Mouse (Mus musculus) forebrain, embryonic 15.5 days (tissue): ENCODE measurements around the gene Limch1. TPM values are rescaled to one million over a fixed set of nuclear protein-coding genes. Genes with fewer than 3 reads are reported as not detected.

ENCODE experiments used
- ATAC-seq: fragments of 200-750 bp; cut with Nextera tagmentation; replicated peaks from 2 replicates; pipeline ENCODE4 v1.8.0; 2017; ENCODE audit warnings: mild to moderate bottlenecking, moderate TSS enrichment, moderate library complexity
- H3K27ac ChIP-seq: fragments of 300-500 bp; sonication (generic); replicated peaks from 2 replicates; pipeline ENCODE4 v1.5.1; 2015; ENCODE audit warnings: mild to moderate bottlenecking, inconsistent platforms
- H3K27me3 ChIP-seq: fragments of 300-500 bp; sonication (generic); 2 replicates; pipeline ENCODE4 v1.6.1; 2015; ENCODE audit warnings: inconsistent platforms
- H3K36me3 ChIP-seq: fragments of 300-500 bp; sonication (generic); 2 replicates; pipeline ENCODE4 v1.6.1; 2015; ENCODE audit warnings: mild to moderate bottlenecking, inconsistent platforms
- H3K4me1 ChIP-seq: fragments of 300-500 bp; sonication (generic); 2 replicates; pipeline ENCODE4 v1.6.1; 2015; ENCODE audit warnings: inconsistent platforms
- H3K4me2 ChIP-seq: fragments of 300-500 bp; sonication (generic); replicated peaks from 2 replicates; pipeline ENCODE4 v1.6.1; 2015; ENCODE audit warnings: mild to moderate bottlenecking, inconsistent platforms
- H3K4me3 ChIP-seq: fragments of 300-500 bp; sonication (generic); 2 replicates; pipeline ENCODE4 v1.5.1; 2015; ENCODE audit warnings: mild to moderate bottlenecking, inconsistent platforms
- H3K9ac ChIP-seq: fragments of 300-500 bp; sonication (generic); replicated peaks from 2 replicates; pipeline ENCODE4 v1.6.1; 2015; ENCODE audit warnings: mild to moderate bottlenecking, inconsistent platforms
- H3K9me3 ChIP-seq: fragments of 300-500 bp; sonication (generic); 2 replicates; pipeline ENCODE4 v1.6.1; 2016; ENCODE audit warnings: inconsistent platforms
- WGBS: fragments of 180-500 bp; shearing (Covaris S2); methylation state at CpG from one replicate; pipeline ENCODE4 v1.1.7; 2015; ENCODE audit warnings: mixed read lengths; 5-methylcytosine and 5-hydroxymethylcytosine counted together
- polyA plus RNA-seq: library from polyadenylated mRNA; unstranded; fragments of >200 nt; fragmentation: Nextera tagmentation; extraction: Ambion mirVana; gene quantifications from 2 replicates; pipeline ENCODE4 v1.2.1, GENCODE M21; 2015

Gene Limch1
- 84.3 and 85.1 TPM in 2 replicates for polyA plus RNA-seq

DNA sequence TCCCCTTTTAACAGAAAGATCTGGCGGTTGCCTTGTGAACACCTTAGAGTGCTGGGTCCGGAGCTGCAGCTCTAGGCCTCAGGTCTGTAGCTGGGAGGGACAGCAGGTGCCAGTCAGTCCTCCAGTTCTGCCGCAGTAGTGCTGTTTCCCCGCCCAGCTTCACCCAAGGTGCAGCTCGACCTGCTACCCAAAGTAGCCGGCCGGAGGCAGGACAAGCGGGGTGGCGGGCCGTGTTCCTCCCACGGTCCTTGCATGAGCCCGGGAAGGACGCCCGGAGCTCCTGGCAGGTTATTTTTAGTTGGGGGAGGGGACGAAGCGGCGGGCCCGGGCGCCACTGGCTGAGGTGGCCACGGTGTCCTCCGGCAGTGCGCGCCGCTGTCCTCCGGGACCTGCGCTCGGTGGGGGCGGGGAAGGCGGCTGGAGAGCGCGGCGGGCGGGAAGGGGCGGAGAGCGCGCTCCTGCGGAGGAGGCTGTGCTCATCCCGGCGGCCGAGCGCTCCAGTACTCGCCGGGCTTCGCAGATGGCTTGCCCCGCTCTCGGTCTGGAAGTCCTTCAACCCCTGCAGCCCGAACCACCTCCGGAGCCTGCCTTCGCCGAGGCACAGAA lies at the start of gene Limch1:
Gene Limch1, plus strand, starts transcription at position 438 of the 606 bp plus-strand sequence.
- under 1% methylated on average over 50 of the region's 50 CpGs for WGBS

DNA sequence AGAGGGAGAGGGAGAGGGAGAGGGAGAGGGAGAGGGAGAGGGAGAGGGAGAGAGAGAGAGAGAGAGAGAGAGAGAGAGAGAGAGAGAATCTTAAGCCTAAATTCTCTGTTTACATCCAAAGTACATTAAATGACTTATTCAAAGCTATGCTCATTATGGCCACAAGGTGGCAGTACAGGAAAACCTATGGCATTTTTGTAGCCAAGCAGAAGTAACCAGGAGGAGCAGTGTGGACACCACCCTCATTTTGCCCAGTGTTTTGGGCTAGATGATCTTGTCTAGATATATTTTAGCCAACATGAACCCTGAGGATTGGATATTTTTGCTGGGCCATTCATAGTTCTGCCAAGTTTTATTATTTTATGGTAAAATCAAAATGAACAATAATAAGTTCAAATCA lies 48.5 kb upstream of the Limch1 start:
- ATAC-seq = peak; percentile 53; the same call in 1 of the 2 replicates
- H3K27me3 ChIP-seq = no peaks in the 10 kb centered on the region
- no peak overlapping the region for H3K27ac ChIP-seq
- no peak overlapping the region for H3K4me3 ChIP-seq
- no peaks in the 10 kb centered on the region for H3K9me3 ChIP-seq
- H3K4me2 ChIP-seq = no peak overlapping the region
- no peak overlapping the region for H3K9ac ChIP-seq
- no peaks in the 10 kb centered on the region for H3K4me1 ChIP-seq
- H3K36me3 ChIP-seq = no peaks in the 10 kb centered on the region

More for the DNA sequence above, at the start of gene Limch1:
- Histone ChIP-seq H3K36me3 (no peaks in the 10 kb centered on the region), H3K4me2 (peak within 1 kb of the TSS; percentile 75), H3K4me1 (peaks cover 42% of the 10 kb centered on the region), H3K4me3 (peak within 1 kb of the TSS; percentile 55), H3K9me3 (no peaks in the 10 kb centered on the region), H3K27ac (peak within 1 kb of the TSS; percentile 81), H3K9ac (peak within 1 kb of the TSS; percentile 69), H3K27me3 (no peaks in the 10 kb centered on the region)
- ATAC-seq = peak; percentile 79

DNA sequence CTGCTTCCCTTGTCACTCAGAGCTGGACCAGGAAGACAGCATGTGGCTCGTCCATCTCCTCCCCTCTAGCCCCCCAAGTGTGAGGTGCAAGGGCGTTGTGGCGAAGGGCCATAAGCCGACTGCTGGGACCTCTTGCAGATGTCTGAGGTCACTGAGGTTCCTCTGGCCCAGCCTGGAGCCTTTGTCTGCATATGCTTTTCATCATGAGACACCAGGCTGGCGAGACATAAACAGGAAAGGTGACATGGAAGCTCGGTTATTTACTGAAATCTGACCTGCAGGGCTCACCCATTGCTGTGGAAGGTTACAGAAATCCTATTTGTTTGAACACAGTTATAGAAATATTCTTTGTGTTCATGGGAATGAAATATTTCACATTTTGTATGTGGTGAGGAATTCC lies 45.7 kb upstream of the Limch1 start:
- 75% methylated on average over 6 of the region's 6 CpGs for WGBS
- no peak for ATAC-seq
- H3K27me3 ChIP-seq = no peaks in the 10 kb centered on the region

DNA sequence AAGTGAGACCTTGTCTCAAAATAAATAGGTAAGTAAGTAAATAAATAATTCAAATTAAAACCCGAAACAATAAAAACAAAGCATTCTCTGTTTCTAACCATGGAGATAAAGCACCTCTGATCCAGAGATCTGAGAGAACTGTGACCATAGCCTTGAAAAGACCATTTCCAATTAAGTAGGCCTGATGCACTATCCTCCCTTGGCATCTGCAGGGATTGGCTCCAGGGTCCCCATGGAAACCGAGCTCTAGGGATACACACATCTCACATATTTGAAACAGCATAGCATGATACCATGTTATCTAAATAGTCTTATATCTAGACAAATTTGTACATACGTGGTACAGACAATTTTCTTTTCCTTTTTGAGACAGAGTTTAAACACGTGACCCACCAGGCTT lies 43.7 kb upstream of the Limch1 start:
- H3K27ac ChIP-seq = no peak overlapping the region
- no peak for ATAC-seq
- H3K36me3 ChIP-seq = no peaks in the 10 kb centered on the region
- H3K4me2 ChIP-seq = no peak overlapping the region
- WGBS = 87% methylated on average over 4 of the region's 4 CpGs
- no peaks in the 10 kb centered on the region for H3K9me3 ChIP-seq
- H3K9ac ChIP-seq = no peak overlapping the region
- no peaks in the 10 kb centered on the region for H3K4me1 ChIP-seq
- H3K4me3 ChIP-seq = no peak overlapping the region
- H3K27me3 ChIP-seq = no peaks in the 10 kb centered on the region

More for the DNA sequence above, 45.7 kb upstream of the Limch1 start:
- Histone ChIP-seq H3K4me1 (no peaks in the 10 kb centered on the region), H3K9ac (no peak overlapping the region), H3K4me3 (no peak overlapping the region), H3K9me3 (no peaks in the 10 kb centered on the region), H3K4me2 (no peak overlapping the region), H3K36me3 (no peaks in the 10 kb centered on the region), H3K27ac (no peak overlapping the region)

DNA sequence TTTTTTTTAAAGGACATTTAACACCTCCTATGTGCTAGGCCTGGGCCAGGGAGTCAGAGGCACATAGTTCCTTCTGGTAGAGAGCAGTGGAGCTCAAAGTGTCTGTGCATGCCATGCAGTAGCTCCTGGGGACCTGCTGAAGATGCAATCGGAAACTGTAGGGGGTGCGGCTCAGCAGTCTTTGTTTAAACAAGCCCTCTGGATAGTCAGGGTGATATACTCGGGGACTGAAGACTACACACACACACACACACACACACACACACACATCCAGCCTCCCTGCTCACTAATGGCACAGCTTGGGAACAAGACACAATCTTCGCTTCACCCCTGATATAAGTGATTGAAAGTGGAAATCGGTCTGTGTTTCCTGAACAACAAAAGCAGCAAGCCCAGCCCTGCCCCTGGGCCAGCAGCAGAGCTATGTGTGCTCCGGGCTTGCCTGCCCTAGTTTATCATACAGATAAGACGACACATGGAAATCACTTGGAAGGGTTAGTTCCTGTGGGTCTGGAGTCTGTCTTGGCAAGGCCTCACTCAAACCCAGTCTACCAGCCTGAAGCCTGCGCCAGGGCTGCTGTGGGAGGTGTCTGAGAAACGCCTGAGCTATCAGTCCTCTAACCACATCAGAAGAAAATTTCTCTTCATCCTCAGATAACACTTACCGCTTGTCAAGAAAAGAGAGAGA lies 42.2 kb upstream of the Limch1 start:
- Histone ChIP-seq H3K27ac (no peak overlapping the region), H3K4me3 (no peak overlapping the region), H3K4me2 (no peak overlapping the region), H3K9ac (no peak overlapping the region), H3K36me3 (no peaks in the 10 kb centered on the region), H3K27me3 (no peaks in the 10 kb centered on the region), H3K4me1 (no peaks in the 10 kb centered on the region), H3K9me3 (no peaks in the 10 kb centered on the region)
- no peak for ATAC-seq
- WGBS = 59% methylated on average over 10 of the region's 10 CpGs

DNA sequence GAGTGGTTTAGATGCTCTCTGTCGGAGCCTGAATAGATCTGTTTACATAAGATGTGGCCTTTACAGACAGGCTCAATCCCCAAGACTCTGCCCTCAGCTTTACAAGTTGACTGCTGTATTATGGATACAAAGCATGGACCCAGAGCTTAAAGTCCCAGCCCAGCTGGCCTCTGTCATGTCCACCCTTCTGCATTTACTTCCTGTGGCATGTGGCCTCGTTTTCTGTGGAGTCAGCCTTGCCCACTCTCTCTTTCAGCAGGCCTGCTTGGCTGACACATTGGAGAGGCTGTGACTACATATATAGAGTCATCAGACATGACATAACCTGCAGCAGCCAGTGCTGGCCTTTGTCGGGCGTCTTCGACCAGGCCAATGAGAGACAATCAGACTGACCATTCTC lies 37.8 kb upstream of the Limch1 start:
- H3K4me1 ChIP-seq = peaks cover 4% of the 10 kb centered on the region; the same call in 1 of the 2 replicates
- H3K4me2 ChIP-seq = no peak overlapping the region
- no peak overlapping the region for H3K27ac ChIP-seq
- no peak overlapping the region for H3K4me3 ChIP-seq
- ATAC-seq = no peak
- no peaks in the 10 kb centered on the region for H3K27me3 ChIP-seq
- no peaks in the 10 kb centered on the region for H3K9me3 ChIP-seq
- 83% methylated on average over 5 of the region's 5 CpGs for WGBS
- no peak overlapping the region for H3K9ac ChIP-seq
- no peaks in the 10 kb centered on the region for H3K36me3 ChIP-seq

DNA sequence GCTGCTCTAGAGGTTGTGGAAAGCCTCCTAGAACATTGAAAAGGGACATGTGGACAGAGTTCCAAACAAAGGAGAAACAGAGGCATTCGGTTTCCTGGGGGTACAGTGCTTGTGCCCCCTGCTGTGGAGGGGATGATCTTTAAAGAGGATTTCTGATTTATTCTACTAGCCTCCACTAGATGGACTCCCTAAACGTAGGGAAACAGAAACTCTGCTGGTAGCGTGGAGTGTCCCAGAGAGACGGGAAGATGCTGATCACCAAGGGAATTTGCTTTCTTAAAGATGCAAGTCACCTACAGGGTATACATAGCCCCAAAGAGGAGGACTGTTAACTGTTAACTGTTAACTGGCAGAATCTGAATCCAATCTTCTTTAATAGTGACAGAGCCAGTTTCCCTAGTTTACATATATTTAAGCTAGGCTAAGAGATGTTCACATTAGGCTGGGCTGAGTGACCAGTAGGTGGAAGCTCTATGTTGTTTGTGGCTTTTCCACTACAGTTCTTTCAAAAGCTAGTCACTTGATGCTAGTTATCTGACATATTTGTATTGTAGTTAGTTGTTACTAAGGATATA lies 35.1 kb upstream of the Limch1 start:
- peak; percentile 69 for ATAC-seq
- H3K4me2 ChIP-seq = no peak overlapping the region
- WGBS = 8% methylated on average over 4 of the region's 4 CpGs
- no peak overlapping the region for H3K27ac ChIP-seq
- no peaks in the 10 kb centered on the region for H3K9me3 ChIP-seq
- no peaks in the 10 kb centered on the region for H3K36me3 ChIP-seq
- H3K27me3 ChIP-seq = no peaks in the 10 kb centered on the region
- H3K4me1 ChIP-seq = peaks cover 4% of the 10 kb centered on the region; the same call in 1 of the 2 replicates
- no peak overlapping the region for H3K4me3 ChIP-seq
- H3K9ac ChIP-seq = no peak overlapping the region

DNA sequence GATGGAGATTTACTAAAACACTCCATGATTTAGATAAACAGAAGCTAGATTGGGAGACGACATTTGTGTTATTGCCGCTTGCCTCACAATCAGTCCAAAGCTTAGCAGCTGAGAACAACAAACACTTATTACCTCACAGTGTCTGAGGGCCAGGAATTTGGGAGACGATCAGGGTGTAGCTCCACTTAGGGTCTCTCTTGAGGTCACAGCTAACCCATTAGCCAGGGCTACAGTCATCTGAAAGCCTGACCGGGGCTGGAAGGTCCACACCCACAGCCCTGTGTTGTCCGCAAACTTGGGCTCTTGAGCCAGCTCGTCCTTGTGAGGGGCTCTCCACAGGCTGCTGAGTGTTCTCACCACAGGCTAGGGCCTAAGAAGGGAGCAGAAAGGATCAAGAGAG lies 32.8 kb upstream of the Limch1 start:
- no peak overlapping the region for H3K4me2 ChIP-seq
- no peaks in the 10 kb centered on the region for H3K9me3 ChIP-seq
- no peaks in the 10 kb centered on the region for H3K36me3 ChIP-seq
- no peak for ATAC-seq
- H3K4me1 ChIP-seq = peaks cover 4% of the 10 kb centered on the region; the same call in 1 of the 2 replicates
- 79% methylated on average over 6 of the region's 6 CpGs for WGBS
- no peak overlapping the region for H3K4me3 ChIP-seq
- H3K9ac ChIP-seq = no peak overlapping the region
- no peaks in the 10 kb centered on the region for H3K27me3 ChIP-seq
- no peak overlapping the region for H3K27ac ChIP-seq

DNA sequence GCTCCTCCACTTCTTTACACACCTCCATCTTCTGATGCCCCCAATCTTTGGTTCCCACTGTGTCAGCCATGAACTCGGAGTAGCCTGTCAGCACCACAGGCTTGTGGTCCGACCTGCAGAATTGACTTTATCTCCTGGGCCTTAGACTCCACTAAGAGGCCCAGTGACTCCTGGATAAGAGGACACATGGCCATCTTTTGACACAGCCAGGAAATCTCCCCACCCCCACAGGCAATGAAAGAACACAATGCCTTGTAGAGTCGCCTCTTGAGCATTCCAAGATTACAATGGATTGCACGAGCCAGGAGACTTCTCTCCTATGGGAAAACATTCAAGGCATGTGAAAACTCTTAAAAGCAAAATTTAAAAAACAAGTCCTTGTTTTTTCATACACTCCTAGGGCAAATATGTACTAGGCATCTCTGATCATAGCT lies 30.1 kb upstream of the Limch1 start:
- Histone ChIP-seq H3K27ac (no peak overlapping the region), H3K4me3 (no peak overlapping the region), H3K9ac (no peak overlapping the region), H3K9me3 (no peaks in the 10 kb centered on the region), H3K4me2 (no peak overlapping the region), H3K36me3 (no peaks in the 10 kb centered on the region), H3K27me3 (no peaks in the 10 kb centered on the region), H3K4me1 (peaks cover under 1% of the 10 kb centered on the region; the same call in 1 of the 2 replicates)
- ATAC-seq = no peak
- 52% methylated on average over 4 of the region's 4 CpGs for WGBS

DNA sequence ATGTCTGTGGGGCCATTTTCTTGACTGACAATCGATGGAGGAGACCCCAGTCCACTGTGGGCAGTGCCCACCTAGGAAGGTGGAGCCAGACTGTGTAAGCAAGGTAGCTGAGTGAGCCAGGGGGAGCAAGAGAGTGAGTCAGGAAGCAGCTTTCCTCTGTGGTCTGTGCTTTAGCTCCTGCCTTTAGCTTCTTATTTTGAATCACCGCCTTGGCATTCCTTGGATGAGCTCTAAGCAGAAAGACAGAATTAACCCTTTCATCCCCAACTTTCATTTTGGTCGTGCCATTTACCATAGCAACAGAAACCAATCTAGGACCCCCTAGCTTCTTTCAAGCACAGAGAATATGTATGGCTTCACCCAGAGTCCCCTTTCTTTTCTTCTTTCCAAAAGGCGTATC lies 27.7 kb upstream of the Limch1 start:
- no peaks in the 10 kb centered on the region for H3K36me3 ChIP-seq
- H3K4me2 ChIP-seq = no peak overlapping the region
- H3K9ac ChIP-seq = no peak overlapping the region
- no peaks in the 10 kb centered on the region; the same call in 1 of the 2 replicates for H3K4me1 ChIP-seq
- ATAC-seq = no peak
- H3K9me3 ChIP-seq = no peaks in the 10 kb centered on the region
- 63% methylated on average over 4 of the region's 4 CpGs for WGBS
- no peaks in the 10 kb centered on the region for H3K27me3 ChIP-seq
- H3K4me3 ChIP-seq = no peak overlapping the region
- no peak overlapping the region for H3K27ac ChIP-seq

DNA sequence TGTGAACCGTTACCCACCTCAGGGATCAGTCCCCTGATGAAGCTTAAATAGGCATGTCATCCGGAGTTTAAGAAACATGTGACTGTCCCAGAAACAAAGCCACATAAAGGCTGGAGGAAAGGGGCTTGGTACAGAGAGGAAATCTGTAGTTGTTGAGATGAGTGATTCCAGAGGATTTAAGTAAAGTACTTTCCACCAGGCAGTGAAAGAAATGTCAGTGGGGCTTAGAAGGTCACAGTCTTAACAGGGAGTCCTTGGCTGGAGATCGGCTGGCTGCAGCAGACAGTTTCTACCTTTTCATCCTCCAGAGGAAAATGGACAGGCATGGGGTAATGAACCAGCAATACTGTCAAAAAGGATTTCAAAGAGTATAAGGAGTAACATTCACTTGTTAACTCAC lies 27.2 kb upstream of the Limch1 start:
- Histone ChIP-seq H3K9ac (no peak overlapping the region), H3K4me1 (no peaks in the 10 kb centered on the region; the same call in 1 of the 2 replicates), H3K4me3 (no peak overlapping the region), H3K9me3 (no peaks in the 10 kb centered on the region), H3K27ac (no peak overlapping the region), H3K36me3 (no peaks in the 10 kb centered on the region), H3K27me3 (no peaks in the 10 kb centered on the region), H3K4me2 (no peak overlapping the region)
- WGBS = 43% methylated on average over 3 of the region's 3 CpGs
- ATAC-seq = no peak

DNA sequence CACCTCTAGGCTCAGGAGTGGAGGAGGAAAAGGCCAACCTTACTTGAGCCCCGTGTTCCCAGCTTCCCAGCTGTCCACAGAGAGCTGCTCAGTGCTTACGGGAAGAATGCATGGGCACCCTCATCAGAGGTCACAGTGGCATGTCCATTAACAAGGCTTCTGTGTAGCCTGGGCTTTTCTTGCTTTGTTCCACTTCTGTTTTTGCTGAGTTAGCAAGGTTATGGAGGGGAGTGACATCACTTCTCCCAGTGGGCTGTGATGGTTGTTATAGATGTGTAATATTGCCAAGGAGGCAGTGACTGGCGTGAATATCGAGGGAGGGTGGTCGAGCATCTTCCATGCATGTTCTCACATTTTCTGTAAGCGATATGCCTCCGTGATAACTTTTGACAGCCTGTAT lies 26.7 kb upstream of the Limch1 start:
- Histone ChIP-seq H3K27me3 (no peaks in the 10 kb centered on the region), H3K27ac (no peak overlapping the region), H3K9me3 (no peaks in the 10 kb centered on the region), H3K4me1 (no peaks in the 10 kb centered on the region; the same call in 1 of the 2 replicates), H3K9ac (no peak overlapping the region), H3K4me3 (no peak overlapping the region), H3K4me2 (no peak overlapping the region), H3K36me3 (no peaks in the 10 kb centered on the region)
- ATAC-seq = no peak
- WGBS = 69% methylated on average over 7 of the region's 7 CpGs
